In the genomic region with DNA sequence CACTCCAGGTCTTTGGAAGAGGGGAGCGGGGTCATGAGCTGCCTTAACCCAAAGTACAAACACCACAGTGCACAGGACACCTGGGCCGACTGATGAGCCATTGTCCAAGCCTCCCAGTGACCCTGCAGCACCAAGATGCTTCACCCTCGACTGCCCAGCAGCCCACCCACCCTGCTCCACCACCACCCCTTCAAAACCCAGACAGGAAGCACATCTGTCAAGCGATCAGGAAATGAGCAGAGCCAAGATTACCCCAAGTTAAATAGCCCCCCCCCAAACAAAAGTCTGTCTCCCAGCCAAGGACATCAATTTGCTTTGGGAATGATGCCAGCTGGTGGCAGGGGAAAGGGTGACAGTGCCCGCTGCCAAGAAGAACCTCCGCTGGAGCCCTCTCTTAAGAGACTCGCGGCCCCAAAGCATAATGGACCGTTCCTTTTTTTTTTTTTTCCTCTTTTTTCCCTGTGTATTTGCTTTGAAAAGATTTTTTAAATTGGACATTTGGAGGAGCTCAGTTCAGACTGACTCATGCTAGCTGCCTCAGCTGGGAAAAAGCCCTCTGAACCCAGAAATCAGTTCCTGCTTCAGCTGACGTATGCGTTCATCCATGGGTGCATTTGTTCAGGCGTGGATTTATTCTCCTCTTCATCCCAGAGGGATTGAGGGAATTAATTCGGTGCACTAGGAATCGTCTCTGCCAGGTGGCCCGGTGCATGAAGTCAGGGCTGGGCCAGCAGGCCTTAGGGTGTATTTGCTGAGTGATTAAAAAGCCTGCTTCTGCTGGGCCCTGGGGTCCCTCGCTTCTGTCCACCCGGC, we compare ENCODE assay signal across 10 mouse cellular contexts. TPM values are rescaled to one million over a fixed set of nuclear protein-coding genes. Genes with fewer than 3 reads are reported as not detected.
DNase-seq lines count a peak whose midpoint lies in the region; ATAC-seq lines count a peak whose summit lies in the region.
"Had no signal": no experiment of that assay in that cellular context is flagged by ENCODE, and none has a peak within 500 bp of the region (broad histone marks: within the 10 kb centered on the region; RNA-seq: fewer than 3 reads in every experiment).

No protein-coding gene starts in this region.

- peak; percentile 17 to 23 for DNase-seq in kidney, adult 8-10 months
- no peak for DNase-seq in kidney, adult 18-20 months
- peak; percentile 68 for DNase-seq in adrenal gland, adult 2 months
- DNase-seq in lung, postnatal 14 days, result peak; percentile 26
- DNase-seq in gastrocnemius, postnatal 10 days, result no peak
- no peak for DNase-seq in gastrocnemius, adult 8-10 months (ENCODE audit: low spot score in 2 of 2)
- no peak for DNase-seq in thymus, postnatal 4 days

- peak; percentile 23 to 30; a peak in 2 of 4 replicates for ATAC-seq in hematopoietic stem cell, adult 5-6 weeks (replicated peaks in 1 of 2; ENCODE audit: insufficient read depth in 1 of 2, low FRiP score in 2 of 2, low TSS enrichment in 1 of 2, low read depth in 1 of 2, poor library complexity in 2 of 2, severe bottlenecking in 2 of 2)

RNA-seq across cellular contexts. Expression of gene Htr6, which starts 37.4 kb away (rescaled TPM):
- total RNA-seq in adrenal gland, adult 2 months (2021), result under 1 TPM; 0.14 to 0.41 TPM
- 1.1 and 1.3 TPM in 2 replicates for polyA plus RNA-seq in adrenal gland, adult 2 months (2012; rRNA removed)
- not detected in 2 replicates for total RNA-seq in hematopoietic stem cell, adult 5-6 weeks (2017)
- total RNA-seq in gastrocnemius, postnatal 10 days (2021), result not detected
- not detected for total RNA-seq in gastrocnemius, adult 8-10 months (2022)
- polyA plus RNA-seq: erythroblast, embryonic 14.5 days; liver, embryonic 14.5 days had no signal

RNA-seq across cellular contexts. Expression of gene Nbl1, which starts 54.8 kb away (rescaled TPM):
- total RNA-seq in adrenal gland, adult 2 months (2021), result 10 to 100 TPM; 44.0 to 64.4 TPM
- polyA plus RNA-seq in adrenal gland, adult 2 months (2012; rRNA removed), result 135 and 182 TPM in 2 replicates
- 0.45 TPM in 1 of 2 replicates, not detected in the other for total RNA-seq in hematopoietic stem cell, adult 5-6 weeks (2017)
- 10 to 100 TPM; 51.0 to 51.1 TPM for total RNA-seq in gastrocnemius, postnatal 10 days (2021)
- 10 to 100 TPM; 11.6 to 26.3 (median 16.5) TPM for total RNA-seq in gastrocnemius, adult 8-10 months (2022)

Comparison
In these comparisons a context has a peak if more than half of its experiments do, and no peak if none do; other contexts are left out.
1. DNase-seq: peak in kidney, adult 8-10 months (2 of 2), adrenal gland, adult 2 months (single experiment) and lung, postnatal 14 days (single experiment); none in kidney, adult 18-20 months (single experiment), gastrocnemius, postnatal 10 days (single experiment), gastrocnemius, adult 8-10 months (0 of 2) and thymus, postnatal 4 days (single experiment).